Mouse (Mus musculus): ENCODE measurements around the gene Imp4.

DNA sequence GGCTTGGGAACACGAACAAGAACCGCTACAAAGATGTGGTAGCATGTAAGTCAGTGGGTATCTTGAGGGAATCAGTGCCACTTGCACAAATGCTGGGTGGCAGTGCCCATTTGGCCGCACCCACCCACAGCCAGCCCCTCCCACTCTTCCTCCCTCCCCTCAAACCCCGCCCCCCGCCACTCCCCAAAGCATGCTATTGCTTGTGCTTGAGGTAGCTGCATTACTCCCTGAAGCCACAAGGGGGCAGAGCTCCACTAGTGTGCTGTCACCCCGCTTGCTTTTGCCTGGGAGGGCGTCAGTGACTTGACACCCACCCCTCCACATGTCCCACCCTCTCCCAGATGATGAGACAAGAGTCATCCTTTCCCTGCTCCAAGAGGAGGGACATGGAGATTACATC, 23.1 kb downstream of the Imp4 start:
- TF ChIP-seq CTCF (IDR thresholded peaks at IDR 0.05; ENCODE audit: borderline replicate concordance, control insufficient read depth, extremely low read depth, insufficient read depth, low read length, poor library complexity) = peak; percentile 82; the same call in 1 of the 2 replicates
- TF ChIP-seq POLR2A (IDR thresholded peaks at IDR 0.05; ENCODE audit: control insufficient read depth, extremely low read depth, insufficient read depth, low read length, poor library complexity) = no peak
